9 mouse cellular contexts compared by ENCODE assay signal in genomic region chr16:34958667-34959066, GRCm38 (mm10).
A peak's percentile ranks its signal among the peaks of the same experiment; 100 is the strongest.
DNase-seq lines count a peak whose midpoint lies in the region; ATAC-seq lines count a peak whose summit lies in the region.
"Had no signal": no experiment of that assay in that cellular context is flagged by ENCODE, and none has a peak within 500 bp of the region (broad histone marks: within the 10 kb centered on the region; RNA-seq: fewer than 3 reads in every experiment).

No protein-coding gene starts in this region.

- H3K36me3 ChIP-seq in intestine, embryonic 15.5 days = peaks cover 12% of the 10 kb centered on the region
- no peaks in the 10 kb centered on the region for H3K36me3 ChIP-seq in liver, embryonic 16.5 days (ENCODE audit: control insufficient read depth, insufficient read depth)
- H3K36me3 ChIP-seq in stomach, embryonic 16.5 days (ENCODE audit: control insufficient read depth, insufficient read depth, low read length) = 0 out of 2 replicates have a peak, but pooled peaks cover 6% of the 10 kb centered on the region

- ATAC-seq in intestine, embryonic 15.5 days = peak; percentile 57
- peak; percentile 86 for ATAC-seq in liver, embryonic 16.5 days (ENCODE audit: low read depth)
- ATAC-seq in stomach, embryonic 16.5 days (ENCODE audit: insufficient read depth, low FRiP score) = peak; percentile 83

- no peaks in the 10 kb centered on the region for H3K27me3 ChIP-seq in intestine, embryonic 15.5 days (replicated peaks)
- no peaks in the 10 kb centered on the region for H3K27me3 ChIP-seq in liver, embryonic 16.5 days (ENCODE audit: control insufficient read depth, insufficient read depth, low read depth, low read length)
- H3K27me3 ChIP-seq in stomach, embryonic 16.5 days (ENCODE audit: control insufficient read depth, insufficient read depth, low read length) = no peaks in the 10 kb centered on the region

- peak; percentile 44 to 47 for DNase-seq in right cerebral cortex, postnatal 10 days (ENCODE audit: low spot score in 2 of 2)
- DNase-seq in right cerebral cortex, adult 18-20 months = no peak
- DNase-seq in gastrocnemius, postnatal 14 days = peak; percentile 65
- no peak for DNase-seq in thymus, adult 18-20 months
- DNase-seq in right cerebral cortex, postnatal 14 days = no peak

- no peak overlapping the region for H3K4me2 ChIP-seq in intestine, embryonic 15.5 days (replicated peaks)
- no peak overlapping the region for H3K4me2 ChIP-seq in liver, embryonic 16.5 days (ENCODE audit: low read depth, low read length)
- H3K4me2 ChIP-seq in stomach, embryonic 16.5 days (ENCODE audit: low read depth, low read length) = no peak overlapping the region

- peaks cover 42% of the 10 kb centered on the region for H3K4me1 ChIP-seq in intestine, embryonic 15.5 days (replicated peaks)
- peaks cover 9% of the 10 kb centered on the region for H3K4me1 ChIP-seq in liver, embryonic 16.5 days (ENCODE audit: control insufficient read depth, low read depth, low read length)
- peaks cover 44% of the 10 kb centered on the region for H3K4me1 ChIP-seq in stomach, embryonic 16.5 days (ENCODE audit: control insufficient read depth, insufficient read depth, low read length)

- H3K9me3 ChIP-seq in intestine, embryonic 15.5 days = no peaks in the 10 kb centered on the region
- H3K9me3 ChIP-seq in liver, embryonic 16.5 days (replicated peaks; ENCODE audit: control insufficient read depth, low read length) = no peaks in the 10 kb centered on the region
- 0 out of 2 replicates have a peak, but pooled peaks cover 6% of the 10 kb centered on the region for H3K9me3 ChIP-seq in stomach, embryonic 16.5 days (replicated peaks; ENCODE audit: control insufficient read depth, low read length)

- H3K9ac ChIP-seq in intestine, embryonic 15.5 days = no peak overlapping the region
- H3K9ac ChIP-seq in liver, embryonic 16.5 days (ENCODE audit: low read depth, low read length) = no peak overlapping the region
- no peak overlapping the region for H3K9ac ChIP-seq in stomach, embryonic 16.5 days (ENCODE audit: low read length)
- H3K9ac ChIP-seq: liver, embryonic 14.5 days had no signal

- peak overlapping the region; percentile 79 for H3K27ac ChIP-seq in intestine, embryonic 15.5 days
- H3K27ac ChIP-seq in liver, embryonic 16.5 days (ENCODE audit: low read length) = no peak overlapping the region
- peak overlapping the region; percentile 77 for H3K27ac ChIP-seq in stomach, embryonic 16.5 days (ENCODE audit: low read length)
- H3K27ac ChIP-seq: liver, embryonic 14.5 days had no signal

- WGBS in intestine, embryonic 15.5 days = 13% methylated on average over 9 of the region's 9 CpGs
- WGBS in liver, embryonic 16.5 days (ENCODE audit: insufficient replicate concordance) = 44% methylated on average over 9 of the region's 9 CpGs
- WGBS in stomach, embryonic 16.5 days = 18% methylated on average over 9 of the region's 9 CpGs

- H3K4me3 ChIP-seq in intestine, embryonic 15.5 days (replicated peaks) = no peak overlapping the region
- no peak overlapping the region for H3K4me3 ChIP-seq in liver, embryonic 16.5 days (ENCODE audit: low read depth, low read length)
- no peak overlapping the region for H3K4me3 ChIP-seq in stomach, embryonic 16.5 days (replicated peaks; ENCODE audit: low read length)

- intact Hi-C loops in gastrocnemius, postnatal 14 days (cut with DNase I; ENCODE audit: low total_unique reads) = no loop called here

Comparison
In these comparisons a context has a peak if more than half of its experiments do, and no peak if none do; other contexts are left out.
1. DNase-seq: peak in right cerebral cortex, postnatal 10 days (2 of 2) and gastrocnemius, postnatal 14 days (single experiment); none in right cerebral cortex, adult 18-20 months (single experiment), thymus, adult 18-20 months (0 of 2) and right cerebral cortex, postnatal 14 days (single experiment).
2. Peak in every context shown above with its lines, with median percentiles within 50 percentile points of each other: ATAC-seq.